Mouse (Mus musculus): ENCODE data around the gene Fam170b. TPM values are rescaled to one million over a fixed set of nuclear protein-coding genes. Genes with fewer than 3 reads are reported as not detected.
A peak's percentile ranks its signal among the peaks of the same experiment; 100 is the strongest.

The Fam170b gene
- total RNA-seq, 2 experiments from 2014 or later, result not detected

DNA sequence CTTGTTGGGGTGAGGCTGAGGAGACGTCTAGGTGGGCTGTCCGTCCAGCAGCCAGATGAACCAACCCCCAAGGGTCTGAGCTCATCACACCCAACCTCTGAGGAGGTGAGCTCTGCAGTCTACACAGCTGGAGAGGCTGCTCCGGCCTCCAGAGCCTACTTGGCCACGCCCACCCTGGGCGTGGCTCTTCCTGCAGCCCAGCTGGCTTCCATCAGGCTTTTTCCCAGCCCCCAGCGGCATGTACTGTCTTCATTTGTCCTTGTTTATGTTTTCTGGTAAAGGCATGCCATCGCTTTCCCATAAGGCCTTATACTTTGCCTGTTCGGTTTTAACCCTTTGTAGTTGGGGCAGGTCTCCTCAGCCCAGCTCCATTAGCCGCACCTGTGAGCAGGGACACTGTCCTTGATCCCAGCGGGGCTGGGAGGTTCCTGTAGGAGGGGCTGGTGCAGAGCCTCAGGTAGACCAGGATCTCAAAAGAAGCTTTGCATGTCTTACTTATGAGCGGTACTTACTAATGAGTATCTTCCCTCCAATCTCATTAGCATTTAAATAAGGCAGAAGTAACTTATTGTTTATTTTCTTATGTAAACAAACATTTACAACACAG, 8.2 kb upstream of the Fam170b start:
- intact Hi-C loops (cut with DNase I), result no loop called here
- DNase-seq, result peak; percentile 67 to 70

DNA sequence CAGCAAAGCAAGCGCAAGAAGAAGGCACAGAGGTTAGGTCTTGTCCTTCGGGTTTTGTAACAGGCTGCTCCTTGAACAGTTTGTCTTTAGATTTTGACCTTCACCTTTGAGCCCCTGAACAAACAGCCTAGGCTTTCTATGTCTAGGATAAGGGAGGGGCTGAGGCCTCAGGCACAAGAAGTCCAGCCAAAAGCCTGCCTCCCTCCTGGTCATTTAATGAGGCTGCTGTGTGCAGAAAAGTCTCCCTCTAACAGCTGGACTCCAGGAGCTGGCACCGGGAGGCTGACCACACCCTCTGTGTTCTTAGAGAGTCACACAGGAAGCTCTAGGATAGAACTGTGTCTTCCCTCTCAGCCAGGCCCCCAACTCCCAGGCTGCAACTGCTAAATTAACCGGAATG, 6.6 kb upstream of the Fam170b start:
- peak; percentile 64 to 68 for DNase-seq
- intact Hi-C loops (cut with DNase I), result no loop called here

DNA sequence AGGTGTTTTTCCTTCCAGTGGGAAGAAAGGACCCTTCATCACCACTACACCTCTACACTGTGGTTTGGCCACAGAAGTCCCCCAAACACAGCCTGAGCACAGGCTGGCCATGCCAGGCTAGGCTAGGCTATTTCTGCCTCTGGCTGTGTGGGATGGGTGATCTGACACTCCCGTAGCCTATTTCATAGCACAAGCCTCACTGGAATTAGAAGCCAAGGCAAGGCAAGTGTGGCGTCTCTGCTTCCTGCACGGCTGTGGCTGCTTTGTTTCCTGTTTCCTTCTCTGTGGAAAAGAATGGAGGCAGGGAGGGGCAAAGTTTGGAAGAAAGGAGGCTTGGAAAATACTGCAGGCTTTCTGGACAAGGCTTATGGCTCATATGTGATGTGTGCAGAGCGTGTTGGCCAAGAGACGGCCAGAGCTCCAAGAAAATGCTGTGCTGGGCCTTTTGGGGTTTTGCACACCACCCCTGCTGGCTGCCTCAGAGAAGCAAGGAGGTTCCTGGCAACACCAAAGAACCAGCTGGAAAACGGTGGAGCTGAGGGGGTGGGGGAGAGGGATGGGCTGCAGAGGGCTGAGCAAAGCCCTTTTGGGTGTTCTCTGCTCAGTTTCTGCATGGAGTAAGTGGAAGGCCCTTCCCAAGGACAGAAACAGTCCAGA, 5.6 kb upstream of the Fam170b start:
- peak; percentile 73 to 78 for DNase-seq
- intact Hi-C loops (cut with DNase I), result no loop called here

DNA sequence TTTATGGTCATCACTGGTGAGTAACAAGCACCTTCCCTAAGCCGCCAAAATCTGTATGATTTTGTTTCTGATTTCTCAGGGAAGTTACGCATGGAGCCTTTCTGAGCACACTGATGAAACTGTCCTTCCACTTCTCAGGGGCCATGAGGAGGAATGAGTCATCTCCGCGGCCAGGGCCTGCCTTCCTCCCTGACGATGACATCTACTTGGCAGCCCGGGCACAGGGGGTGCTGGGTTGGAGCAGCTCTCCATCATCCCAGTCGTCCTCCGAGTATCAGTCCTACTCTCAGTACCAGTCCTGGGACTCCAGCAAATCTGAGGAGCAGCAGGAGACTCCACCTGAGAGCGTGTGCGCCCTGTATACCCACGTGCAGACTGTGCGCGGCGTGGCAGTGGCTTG, 1.4 kb downstream of the Fam170b start:
- intact Hi-C loops (cut with DNase I), result no loop called here

DNA sequence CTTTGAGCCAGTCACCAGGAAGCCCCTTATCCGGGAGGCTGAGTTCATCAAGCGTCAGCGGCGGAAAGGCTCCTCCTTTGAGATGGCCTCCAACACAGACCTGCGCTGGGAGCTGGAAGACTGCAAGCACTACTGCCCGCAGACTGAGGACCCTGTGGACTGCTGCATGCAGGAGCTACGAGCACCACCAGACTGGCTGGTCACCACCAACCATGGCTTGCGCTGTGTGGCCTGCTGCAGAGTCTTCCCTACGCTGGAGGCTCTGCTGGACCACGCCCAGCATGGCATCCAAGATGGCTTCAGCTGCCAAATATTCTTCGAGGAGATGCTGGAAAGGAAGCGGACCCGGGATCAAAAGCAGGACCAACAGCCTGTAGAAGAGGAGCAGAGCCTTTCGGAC, 1.8 kb downstream of the Fam170b start:
- DNase-seq, result no peak
- intact Hi-C loops (cut with DNase I), result no loop called here

More for the DNA sequence above, 1.4 kb downstream of the Fam170b start:
- DNase-seq, result no peak

DNA sequence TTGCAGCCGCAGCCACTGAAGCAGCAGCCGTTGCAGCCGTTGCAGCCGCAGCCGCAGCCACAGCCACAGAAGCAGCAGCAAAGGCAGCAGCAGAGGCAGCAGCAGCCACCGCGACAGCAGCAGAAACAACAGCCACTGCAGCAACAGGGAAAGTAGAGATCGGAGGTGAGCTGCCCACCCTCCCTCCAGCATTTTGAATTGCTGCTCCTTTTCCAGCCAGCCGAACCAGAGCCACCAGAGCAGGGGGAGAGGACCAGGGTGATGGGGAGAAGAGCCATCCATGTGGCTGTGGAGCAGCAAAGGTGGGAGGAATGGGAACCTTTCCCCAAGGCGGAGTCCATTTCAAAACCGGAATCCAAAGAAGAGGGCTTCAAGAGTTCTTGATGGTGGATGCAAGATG, 2.4 kb downstream of the Fam170b start:
- intact Hi-C loops (cut with DNase I), result no loop called here

DNA sequence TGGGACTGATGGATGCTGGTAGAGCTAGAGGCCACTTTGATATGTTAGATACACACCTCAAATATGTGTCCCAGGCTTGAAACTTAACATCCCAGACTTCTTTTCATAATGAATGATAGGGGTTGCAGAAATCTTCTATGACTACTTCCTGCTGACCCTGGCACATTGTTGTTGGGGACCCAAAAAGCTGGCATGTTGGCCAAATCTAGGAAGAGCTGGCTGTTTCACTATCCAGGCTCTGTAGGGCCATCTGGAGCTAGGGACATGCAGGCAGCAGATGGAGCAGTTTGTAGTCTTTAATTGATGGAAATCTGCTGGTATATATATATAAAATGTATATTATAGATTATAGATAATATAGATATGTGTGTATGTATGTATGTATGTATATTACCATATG, 8.3 kb downstream of the Fam170b start:
- intact Hi-C loops (cut with DNase I), result no loop called here
- DNase-seq, result no peak

More for the DNA sequence above, 2.4 kb downstream of the Fam170b start:
- no peak for DNase-seq

DNA sequence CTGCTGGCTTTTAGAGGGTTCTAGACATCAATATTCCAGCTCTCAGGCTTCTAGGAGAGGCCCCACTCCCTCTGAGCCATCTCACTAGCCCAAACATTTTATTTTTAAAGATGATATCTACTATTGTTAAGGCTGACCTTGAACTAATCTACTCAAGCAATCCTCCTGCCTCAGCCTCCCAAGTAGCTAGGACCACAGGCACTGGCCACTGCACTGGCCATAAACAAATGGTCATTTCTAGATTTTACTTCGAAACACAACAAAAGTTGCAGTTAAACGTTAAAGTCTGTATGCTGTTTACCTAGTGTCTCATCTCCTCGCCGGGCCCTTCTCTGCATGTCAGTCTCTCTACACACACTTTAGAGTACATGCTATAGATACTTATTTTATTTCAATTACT, 20.3 kb downstream of the Fam170b start:
- no peak for DNase-seq
- intact Hi-C loops (cut with DNase I), result no loop called here

DNA sequence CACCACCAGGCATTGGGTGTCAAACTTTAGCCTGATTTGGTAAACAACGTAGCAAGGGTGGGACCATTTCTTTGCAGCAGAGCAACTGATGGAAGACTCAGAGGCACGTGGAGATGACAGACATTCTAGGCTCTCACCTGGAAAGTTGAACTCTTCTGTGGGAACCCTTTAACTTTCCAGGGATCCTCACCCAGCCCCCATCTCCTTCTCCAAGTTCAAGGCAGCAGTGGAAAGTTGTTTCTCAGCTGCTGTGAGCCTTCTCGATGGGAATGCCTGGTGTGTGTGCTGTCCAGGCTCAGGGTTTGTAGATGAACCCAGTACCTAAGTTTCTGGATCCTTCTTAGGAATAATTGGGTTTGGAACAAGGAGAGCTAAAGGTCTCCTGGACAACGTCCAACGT, 22.5 kb downstream of the Fam170b start:
- intact Hi-C loops (cut with DNase I), result loop anchor here (2.0 kb wide), 1 partner anchor 105 kb away; no protein-coding TSS in a partner anchor

DNA sequence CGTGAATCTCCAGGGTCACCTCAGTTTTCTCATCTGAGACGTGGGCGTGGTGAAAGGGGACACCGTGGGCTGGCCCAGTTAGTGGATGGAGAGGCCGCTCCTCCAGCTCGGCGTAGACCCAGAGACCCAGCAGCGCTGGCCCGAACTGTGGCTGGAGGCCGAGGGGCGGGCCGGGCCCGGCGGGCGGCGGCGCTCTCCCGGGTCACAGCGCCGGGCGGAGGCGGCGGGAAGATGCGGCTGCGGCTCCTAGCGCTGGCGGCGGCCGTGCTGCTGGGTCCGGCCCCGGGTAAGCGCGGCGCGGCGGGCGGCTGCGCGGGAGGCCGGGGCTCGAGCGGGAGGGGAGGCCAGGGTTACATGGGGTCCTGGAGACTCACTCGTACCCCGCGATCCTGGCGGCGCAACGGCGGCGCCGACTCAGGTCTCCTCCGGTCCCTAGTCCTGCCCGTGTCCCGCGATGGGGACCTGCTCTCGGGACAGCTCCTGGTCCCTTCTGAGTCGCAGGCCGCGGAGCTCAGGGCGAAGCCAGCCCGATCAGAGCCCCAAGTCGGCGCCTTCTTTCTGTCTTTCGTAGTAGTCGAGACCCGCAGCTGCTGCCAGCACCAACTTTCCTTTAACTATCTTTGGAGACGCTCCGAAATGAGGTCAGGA, 23.0 kb downstream of the Fam170b start, which contains the start of gene Vstm4:
TSS of gene Vstm4 (plus strand) at position 76 of the 648 bp plus-strand sequence.
- DNase-seq, result peak; percentile 87 to 88
- intact Hi-C loops (cut with DNase I), result loop anchor here (2.0 kb wide), 1 partner anchor 104 kb away; no protein-coding TSS in a partner anchor

More for the DNA sequence above, 22.5 kb downstream of the Fam170b start:
- no peak for DNase-seq

DNA sequence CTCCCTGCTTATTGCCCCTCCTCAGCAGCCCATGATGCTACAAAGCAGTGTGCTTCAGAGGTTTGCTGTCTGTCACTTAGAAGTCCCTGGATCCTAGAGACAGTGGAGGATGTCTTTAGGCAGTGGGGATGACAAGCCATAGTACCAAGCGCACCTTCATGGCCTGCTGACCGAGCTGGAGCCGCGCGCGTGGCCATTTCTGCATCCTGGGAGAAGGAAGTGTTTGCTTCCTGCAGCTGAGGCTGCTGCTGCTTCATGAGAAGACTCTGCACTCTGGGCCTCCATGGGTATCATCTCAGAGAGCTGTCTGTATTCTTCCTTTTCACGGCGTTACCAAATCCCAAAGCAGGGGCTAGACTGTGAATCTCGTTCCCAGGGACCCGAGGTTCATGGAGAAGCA, 24.6 kb downstream of the Fam170b start:
- intact Hi-C loops (cut with DNase I), result loop anchor here (2.0 kb wide), 2 partner anchors 24 to 92 kb away; no protein-coding TSS in a partner anchor
- no peak for DNase-seq

DNA sequence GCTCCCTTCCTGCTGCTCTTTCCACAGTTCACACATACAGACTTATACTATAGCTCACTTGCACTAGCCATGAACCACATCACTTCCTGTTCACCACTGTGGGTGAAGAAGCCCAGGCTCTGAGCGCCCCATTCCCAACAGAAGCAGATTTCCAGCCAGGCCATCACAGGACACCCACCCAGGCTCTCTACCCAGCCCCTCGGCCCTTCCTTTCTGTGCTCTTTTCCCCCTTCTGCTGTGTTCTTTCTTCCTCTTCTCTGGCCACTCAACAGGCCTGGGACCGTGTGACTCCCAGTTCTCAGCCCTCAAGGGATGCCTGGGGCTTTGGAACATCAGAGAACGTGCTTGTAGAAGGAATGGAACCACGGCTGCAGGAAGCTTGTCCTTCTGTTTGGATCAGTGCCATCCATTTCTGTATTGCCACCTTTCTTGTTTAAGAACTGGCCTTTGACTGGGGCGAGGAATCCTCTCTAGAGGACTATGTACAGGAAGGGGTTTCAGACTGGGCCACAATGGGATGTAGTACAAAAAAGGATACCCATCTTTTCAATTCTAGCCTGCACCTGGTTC, 25.3 kb downstream of the Fam170b start:
- intact Hi-C loops (cut with DNase I), result loop anchor here (2.0 kb wide), 2 partner anchors 24 to 92 kb away; no protein-coding TSS in a partner anchor
- no peak for DNase-seq

DNA sequence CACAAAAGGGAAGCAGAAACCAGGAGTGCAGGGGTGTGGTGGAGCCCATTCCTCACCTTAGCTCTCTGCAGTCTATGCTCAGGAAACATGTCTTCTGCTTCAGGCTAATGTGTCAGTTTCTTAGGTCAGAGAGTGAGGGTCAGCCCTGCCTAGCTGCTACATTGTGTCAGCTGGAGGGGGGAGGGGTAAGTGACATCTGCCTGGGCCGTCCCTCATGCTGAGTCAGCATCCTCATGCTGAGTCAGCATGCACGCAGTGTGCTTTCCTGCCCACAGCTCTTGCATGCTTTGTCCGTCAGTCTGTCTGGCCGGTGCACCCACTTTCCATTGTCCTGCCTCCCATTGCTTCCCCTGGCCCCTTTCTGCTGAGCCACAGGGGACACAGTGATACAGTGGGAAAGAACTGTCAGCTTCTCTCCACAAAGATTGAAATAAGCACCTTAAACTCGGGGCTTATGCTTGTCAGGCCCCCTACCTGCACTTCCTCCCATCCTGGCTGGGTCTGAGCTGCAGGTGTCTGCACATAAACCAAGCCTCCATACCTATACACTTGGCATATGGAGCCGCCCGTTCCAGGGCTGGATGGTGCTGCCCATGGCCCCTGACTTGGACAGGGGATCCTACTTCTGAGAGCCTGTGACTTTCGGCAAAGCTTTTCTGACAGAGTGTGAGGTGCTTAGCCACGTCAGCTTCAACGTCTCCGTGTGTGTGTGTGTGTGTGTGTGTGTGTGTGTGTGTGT, 26.2 kb downstream of the Fam170b start:
- peak in 1 of 2 experiments; percentile 53 for DNase-seq
- intact Hi-C loops (cut with DNase I), result loop anchor here (2.0 kb wide), 2 partner anchors 23 to 91 kb away; no protein-coding TSS in a partner anchor

DNA sequence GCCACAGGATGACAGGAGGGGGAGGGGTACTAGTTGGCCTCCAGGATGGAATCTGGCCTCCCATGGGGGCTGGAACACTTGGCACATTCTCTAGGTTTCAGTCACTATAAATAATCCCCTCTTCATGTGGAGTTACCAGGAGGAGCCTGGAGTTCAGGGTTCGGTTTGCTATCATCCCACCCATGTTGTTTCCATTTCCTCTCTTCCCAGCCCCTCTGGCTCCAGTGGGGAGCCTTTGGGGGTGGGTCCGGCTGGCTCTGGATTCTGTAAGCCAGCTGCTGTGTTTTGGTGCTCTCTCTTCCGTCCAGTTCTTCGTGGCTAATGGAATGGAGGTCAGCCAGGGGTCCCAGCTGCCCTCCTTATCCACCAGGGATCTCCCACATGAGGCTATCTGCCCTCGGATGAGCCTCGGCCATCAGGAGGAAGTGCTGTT, 27.4 kb downstream of the Fam170b start:
- intact Hi-C loops (cut with DNase I), result no loop called here
- peak; percentile 87 to 88 for DNase-seq

DNA sequence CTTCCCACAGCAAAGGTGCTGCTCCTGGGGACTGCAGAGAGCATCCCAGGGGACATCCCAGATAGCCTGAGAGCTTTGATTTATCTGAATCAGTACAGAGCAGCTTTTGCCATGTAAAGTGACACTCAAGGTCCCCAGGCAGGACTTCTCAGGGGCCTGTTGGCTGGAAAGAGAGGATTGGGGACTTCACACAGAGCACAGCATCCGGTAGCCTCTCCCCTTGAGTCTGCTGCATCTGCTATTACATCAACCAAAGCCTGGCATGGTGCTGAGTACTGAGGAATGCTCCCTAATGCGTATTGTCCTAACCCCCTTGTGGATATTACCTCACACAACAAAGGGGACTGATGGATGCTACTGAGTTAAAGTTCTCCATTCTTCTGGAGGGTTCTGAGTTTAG, 27.9 kb downstream of the Fam170b start:
- intact Hi-C loops (cut with DNase I), result no loop called here
- DNase-seq, result no peak

DNA sequence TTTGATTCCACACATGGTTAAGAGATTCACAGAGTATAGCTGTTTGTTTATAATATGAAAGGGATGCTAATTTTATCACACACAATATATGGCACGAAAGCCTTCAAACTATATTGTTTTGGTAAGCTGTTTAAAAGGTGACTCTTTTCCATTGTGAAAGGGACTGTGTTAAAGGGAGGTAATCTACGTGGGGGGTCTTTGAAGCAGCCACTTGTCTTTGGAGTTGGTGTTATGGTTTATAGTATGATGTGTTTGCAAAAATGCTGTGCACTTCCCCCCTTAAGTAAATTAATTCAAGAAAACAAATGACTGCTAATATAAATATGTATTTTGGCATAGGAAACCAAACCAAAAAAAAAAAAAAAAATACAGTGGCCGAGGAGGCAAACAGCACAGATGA, 31.6 kb downstream of the Fam170b start:
- intact Hi-C loops (cut with DNase I), result no loop called here

DNA sequence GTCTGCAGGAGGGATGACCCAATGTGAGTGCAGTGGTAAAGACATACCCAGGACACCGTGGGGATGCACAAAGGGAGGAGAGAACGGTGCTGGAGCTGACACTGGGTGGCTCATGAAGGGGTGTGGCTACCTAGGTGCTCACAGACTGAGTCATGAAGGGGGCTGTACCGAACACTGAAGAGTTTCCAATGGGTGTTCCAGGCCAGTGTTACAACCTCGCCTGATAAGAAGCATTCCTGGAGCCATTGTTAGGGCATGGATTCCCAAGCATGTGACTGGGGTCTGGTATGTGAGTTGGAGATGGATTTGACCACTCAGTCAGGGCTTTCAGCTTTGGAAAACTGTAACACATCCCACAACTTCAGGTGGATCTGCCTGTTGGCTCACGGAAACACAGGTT, 38.2 kb downstream of the Fam170b start:
- intact Hi-C loops (cut with DNase I), result no loop called here
- DNase-seq, result no peak

More for the DNA sequence above, 31.6 kb downstream of the Fam170b start:
- DNase-seq, result no peak

DNA sequence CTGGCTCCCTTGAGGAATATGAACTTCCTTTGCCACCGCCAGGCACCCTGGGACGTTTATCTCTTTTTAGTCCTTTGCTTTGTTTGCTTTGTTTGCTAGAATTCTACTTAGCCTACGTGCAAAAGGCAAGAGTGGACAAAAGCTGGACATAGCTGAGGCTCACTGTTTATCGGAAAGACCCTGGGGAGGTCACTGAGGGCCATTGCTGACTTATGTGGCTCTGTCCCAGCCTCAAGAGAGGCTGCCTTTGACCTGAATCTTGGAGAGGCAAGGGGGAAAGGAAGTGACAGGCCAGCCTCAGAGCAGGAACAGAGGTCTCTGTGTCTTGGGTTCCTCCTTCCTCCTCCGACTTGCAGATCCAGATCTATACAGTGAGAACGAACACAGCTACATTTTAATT, 43.8 kb downstream of the Fam170b start:
- intact Hi-C loops (cut with DNase I), result no loop called here
- DNase-seq, result no peak

DNA sequence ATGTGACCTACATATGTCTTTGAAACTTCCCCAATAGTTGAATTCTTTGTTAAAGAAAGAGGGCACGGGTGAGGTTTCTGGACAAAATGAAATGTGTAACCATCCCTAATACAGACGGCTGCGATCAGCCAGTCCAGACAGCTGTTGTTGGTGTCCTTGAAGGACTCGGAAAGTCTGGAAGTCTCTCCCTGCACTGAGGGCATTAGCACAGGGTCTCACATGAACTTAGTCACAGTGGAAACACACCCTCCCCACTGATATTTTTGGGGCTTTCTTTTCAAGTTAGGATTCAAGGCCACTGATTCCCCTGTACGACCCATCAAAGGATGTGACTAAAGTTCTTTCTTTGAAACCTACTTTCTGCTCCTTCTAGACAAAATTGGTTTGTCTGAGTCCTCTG, 46.6 kb downstream of the Fam170b start:
- intact Hi-C loops (cut with DNase I), result loop anchor here (5.0 kb wide), 1 partner anchor 77 kb away; no protein-coding TSS in a partner anchor
- no peak for DNase-seq

DNA sequence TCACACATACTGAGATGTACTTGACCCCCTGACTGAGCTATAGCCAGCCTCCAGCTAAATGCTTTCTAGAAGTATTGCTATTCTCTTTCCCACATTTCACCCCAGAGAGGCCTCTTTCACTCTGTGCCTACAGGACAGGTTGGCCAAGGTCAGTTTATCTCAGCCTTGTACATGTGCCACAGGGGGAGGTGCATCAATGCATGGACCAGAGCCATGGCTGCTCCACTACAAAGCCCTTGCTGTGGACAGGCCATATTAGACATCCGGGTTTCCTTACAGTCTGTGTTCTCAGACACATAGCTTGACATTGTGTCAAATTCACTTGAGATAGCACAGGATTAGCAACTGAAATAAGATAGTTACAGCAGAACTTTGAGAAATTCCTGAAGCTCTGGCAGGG, 47.9 kb downstream of the Fam170b start:
- DNase-seq, result peak; percentile 84 to 85
- intact Hi-C loops (cut with DNase I), result loop anchor here (2.0 to 5.0 kb wide), 2 partner anchors 23 to 76 kb away; no protein-coding TSS in a partner anchor

Data from heart, postnatal 10 days (tissue).